Mouse (Mus musculus) regulatory T cell (primary cell): ENCODE data around the gene Clcn6.

ENCODE experiments used
- in situ Hi-C: fragments of 300-600 bp; cut with MboI, MseI; formaldehyde crosslinking; loops from one replicate; pipeline ENCODE4 v1.15.1; 2025; ENCODE audit warnings: high pct_unique_total_duplicates

Gene Clcn6

DNA sequence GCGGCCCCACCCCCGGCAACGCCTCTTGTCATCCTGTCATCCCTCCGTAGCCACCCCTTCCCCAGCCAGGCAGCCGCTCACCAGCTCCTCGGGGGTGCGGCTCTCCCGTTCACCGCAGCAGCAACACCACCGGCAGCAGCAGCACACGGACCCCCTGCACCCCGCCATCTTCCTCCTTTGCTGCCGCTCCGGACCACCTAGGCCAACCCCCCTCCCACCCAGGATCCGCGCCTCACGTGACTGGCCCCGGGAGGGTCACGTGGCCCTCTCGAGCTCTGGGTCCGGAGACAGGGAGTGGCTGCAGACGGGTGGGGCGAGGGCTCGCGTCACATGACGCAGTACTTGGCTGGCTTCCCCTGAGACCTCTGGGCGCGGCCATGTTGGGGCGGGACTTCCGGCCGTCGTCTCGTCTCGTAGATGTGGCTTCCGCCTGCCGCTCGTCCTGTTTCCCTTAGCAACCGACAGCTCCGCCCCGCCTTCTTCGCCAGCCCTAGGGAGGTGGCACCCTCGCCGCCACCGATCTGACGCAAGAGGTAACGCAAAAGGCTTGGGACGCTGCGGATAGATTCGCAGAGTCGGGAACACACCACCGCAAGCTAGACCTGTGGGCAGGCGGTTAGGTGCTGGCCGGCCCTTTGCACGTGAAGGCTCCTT lies at the start of gene Clcn6, which contains the start of gene Mthfr:
Gene Clcn6 (minus strand): TSS at position 222 of the 654 bp plus-strand sequence.
Gene Mthfr (plus strand): TSS at position 478 of the 654 bp plus-strand sequence.
- in situ Hi-C loops, result loop anchor here (10.0 kb wide), 1 partner anchor 406 kb away; the partner anchor contains the start of genes Mtor and Ubiad1

DNA sequence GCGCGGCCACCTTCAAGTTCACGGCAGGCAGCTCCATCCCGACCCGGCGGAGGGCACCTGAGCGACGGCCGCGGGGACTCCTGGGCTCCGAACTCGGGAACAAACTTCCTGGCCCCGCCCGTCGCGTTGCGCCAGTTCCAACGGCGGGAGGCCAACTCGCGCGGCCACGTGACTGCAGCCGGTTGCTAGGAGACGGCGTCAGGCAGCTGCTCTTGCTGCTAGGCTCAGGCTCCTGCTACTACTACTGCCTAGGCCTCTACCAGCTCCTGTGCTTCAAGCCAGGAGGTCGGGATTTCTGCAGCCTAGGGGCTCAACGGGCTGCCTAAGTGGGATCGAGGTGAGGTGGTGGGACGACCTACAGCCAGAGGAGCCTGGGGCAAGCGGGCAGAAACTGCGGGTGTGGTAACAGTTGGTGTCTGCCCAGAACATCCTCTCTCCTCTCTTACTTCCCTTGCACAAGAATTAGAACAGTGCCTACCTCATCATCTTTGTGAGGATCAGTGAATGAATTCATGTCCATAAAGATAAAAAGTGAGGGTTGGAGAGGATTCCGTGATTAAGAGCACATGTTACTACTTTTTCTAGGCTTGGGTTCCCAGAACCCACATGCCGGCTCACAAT lies 49.4 kb upstream of the Clcn6 start, which contains the start of gene Agtrap:
Gene Agtrap (minus strand): TSS at position 125 of the 621 bp plus-strand sequence.
- in situ Hi-C loops, result no loop called here

DNA sequence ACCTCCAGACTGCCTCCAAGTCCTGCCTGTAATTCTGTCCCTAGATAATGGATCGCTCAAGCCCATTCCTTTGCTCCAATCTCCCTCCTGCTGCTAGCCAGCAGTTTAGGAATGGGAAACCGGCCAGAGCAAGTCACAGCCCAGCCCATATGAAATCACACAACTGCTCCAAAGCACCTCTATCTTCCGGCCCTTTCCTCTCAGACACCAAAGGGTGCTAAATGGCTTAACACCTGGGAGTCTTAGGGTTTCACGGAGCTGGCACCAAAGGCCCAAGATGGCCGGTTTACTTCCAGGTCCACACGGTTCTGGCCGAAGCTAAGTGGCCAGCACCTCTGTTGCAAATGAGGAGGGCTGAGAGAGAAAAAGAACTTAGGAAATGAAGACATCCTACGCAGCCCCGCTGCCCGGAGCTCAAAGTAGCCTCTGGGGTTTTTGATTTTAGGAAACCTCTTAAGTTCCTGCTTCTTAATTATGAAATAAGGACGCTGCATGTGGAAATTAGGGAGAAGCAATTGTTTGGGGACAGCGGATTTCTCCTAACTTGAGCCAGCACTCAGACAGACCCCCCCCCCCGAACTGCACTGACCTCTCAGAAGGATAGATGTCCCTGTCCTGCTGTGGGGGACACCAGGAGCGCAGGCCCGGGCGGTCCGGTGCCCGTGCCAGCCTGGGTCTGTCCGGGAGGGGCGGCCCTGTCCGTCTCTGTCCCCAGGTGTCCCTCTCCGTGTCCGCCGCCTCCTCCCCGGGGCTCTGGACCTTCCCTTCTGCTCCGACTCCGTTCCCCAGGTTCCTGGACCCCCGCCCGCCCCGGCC lies 48.7 kb upstream of the Clcn6 start:
- in situ Hi-C loops, result no loop called here

DNA sequence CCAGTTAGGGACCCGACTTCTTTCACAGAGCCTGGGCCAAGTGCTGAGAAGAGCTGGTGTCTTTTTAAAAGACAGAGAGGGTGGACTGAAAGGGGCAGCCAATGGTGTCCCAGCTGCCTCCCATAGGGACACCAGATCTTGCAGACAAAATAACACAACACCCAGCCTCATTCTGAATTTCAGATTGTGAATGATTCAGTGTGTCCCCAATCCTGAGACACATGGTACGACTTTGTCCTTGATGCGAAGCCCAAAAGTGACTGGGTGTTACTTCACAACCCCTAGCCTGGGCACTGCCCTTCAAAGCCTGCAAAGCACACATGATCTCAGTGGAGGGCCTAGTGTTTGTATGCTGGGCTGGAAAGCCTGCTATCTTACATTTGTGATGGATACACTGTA lies 47.3 kb upstream of the Clcn6 start:
- in situ Hi-C loops, result no loop called here

DNA sequence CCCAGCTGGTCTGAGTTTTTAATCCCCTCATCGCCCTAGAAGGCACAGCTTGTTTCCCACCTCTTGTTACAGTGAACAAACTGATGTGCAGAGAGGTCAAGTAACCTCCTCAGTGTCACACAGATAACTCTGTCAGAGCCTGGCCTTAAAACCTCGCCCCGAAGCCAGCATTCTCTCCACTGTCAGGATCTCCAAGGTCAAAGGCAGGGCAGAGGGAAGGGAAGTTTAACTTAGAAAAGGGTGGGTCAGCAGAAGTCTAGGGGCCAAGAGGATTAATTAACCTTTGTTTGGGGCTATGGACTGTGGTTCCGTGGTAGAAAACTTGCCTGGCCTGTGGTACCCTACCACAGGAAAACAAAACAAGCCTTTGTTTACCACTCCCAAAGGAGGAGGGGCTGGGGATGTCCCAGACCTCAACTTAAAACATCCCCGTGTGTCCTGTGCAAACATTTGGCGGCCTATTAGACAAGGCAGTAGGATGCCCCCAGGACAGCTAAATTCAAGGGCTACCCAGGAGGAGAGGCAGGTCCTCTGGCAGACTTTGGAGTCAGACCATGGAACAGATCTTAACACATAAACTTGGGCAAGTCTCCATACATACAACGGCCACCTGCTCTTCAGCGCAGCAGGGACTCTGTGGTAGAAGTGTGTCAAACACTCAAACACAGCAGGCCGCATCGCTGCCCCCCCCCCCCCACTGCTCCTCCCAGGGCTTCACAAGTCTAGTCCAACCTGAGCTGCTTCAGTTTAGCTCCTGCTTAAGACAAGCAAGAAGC lies 46.7 kb upstream of the Clcn6 start:
- in situ Hi-C loops, result no loop called here

DNA sequence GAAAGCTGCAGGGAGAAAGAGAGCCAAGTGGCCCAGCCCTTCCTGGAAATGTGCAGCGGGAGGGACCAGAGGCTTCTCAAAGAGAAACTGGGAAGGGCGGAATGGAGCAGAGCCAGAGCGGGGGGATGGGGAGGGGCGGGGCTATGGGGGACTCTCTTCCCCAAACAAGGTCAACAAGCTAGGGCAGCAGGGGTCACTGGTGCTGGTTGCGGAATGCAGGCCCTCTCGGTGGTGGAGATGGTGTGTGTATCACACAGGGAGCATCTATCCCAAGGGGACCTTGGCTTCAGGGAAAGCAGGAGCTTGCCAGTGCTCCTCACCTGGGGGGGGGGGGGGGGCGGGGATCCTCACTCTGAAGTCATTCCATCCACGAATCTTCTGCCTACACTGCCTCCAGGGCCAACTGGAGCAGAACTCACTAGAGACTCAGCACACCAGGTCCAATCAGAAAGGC lies 45.7 kb upstream of the Clcn6 start:
- in situ Hi-C loops, result no loop called here

DNA sequence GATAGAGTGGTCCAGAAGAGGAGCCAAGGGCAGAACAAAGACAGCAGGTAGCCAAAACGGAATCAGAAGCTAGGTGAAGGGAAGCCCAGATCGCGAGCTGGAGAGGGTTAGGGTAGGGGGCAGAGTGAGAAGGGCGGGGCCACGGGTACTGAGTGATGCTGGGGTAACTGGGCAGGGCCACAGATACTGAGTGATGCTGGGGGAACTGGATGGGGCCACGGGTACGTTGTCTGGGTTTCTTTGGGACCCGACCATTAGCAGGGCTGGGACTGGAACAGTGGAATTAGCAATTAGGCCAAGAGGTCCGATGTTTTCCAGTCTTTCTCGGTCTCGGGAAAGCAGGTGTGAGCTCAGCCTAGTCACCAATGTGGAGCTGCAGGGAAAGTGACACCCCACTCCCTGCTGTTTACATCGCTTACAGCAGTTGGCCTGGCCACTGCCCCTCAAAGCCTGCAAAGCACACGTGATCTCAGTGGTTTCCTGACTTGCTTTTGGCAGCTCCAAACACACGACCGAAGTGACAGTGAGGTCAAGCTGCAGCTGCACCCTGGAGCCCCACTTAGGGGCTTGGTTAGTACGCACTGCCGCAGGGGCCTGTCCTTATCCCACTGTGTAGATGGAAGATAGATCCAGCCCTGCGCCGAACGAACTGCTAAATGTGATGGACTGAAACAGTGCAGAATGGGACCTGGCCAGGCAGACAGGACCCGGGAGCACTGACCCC lies 44.7 kb upstream of the Clcn6 start:
- in situ Hi-C loops, result no loop called here

DNA sequence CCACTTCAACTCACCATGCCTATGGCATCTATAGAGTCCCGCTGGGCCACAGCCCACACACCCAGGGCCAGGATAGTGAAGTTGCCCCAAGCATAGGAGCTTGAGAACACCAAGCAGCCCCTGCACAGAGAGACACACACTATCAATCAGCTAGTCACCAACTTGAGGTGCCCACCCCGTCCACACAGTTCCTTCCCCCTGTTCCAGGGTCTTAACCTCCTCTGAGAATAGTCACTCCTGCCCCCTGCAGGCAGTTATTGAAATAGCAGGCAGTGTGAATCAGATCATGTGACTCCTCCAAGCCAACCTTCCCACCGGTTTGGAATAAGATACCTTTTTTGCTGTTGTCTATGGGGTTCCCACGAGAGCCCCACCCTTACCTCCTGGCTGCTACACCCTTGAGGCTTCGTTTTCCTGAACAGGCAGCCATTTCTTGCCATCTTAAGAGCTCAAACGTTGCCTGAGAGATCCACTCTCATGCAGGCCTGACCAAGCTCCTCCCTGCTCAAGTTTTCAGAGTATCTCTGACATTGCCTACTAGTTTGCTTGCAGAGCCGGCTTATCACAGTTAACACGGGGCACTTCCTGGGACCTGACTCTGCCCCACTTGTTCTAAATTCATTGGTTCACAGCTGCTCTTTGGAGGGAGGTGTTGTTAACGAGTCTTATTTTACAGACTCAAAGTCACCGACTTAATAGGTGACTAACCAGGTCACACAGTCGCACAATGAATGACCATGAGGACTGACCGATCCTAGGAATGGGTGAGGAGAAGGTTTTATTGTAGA lies 43.8 kb upstream of the Clcn6 start:
- in situ Hi-C loops, result no loop called here

DNA sequence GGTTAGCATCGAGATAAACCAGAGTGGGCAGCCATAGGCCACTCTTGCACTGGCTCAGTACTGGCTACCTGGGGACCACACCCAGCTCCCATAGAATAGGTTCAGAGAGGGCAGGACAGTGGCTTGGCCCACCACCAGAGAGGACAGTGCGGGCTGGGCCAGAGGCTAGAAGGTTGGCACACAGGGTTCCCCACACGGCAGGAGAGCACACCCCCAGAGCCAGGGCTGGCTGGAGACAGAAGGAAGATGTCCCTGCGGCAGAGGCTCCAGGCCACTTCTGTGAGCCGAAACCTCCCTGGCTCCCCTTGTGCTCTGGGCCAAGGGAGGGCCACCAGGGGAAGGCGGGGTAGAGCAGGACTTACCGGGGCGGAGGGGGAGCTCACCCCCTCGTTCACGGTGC lies 42.6 kb upstream of the Clcn6 start:
- in situ Hi-C loops, result no loop called here

DNA sequence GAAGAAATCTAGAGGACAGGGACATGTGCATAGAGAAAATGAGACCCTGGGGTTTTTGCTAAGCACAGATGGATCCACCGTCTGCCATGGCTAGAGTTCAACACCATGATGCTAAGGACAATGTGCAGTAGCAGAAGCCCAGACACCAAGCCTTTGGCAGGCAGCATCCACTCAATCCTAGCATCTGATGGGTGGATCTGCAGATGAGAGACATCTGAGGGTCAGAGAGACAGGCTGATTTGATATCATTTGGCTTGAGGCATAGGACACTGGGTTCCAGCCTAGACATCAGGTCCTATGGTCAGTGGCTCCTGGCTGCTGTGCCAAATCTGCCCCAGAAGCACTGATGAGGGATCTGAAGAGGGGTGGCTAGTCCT lies 42.0 kb upstream of the Clcn6 start:
- in situ Hi-C loops, result no loop called here

DNA sequence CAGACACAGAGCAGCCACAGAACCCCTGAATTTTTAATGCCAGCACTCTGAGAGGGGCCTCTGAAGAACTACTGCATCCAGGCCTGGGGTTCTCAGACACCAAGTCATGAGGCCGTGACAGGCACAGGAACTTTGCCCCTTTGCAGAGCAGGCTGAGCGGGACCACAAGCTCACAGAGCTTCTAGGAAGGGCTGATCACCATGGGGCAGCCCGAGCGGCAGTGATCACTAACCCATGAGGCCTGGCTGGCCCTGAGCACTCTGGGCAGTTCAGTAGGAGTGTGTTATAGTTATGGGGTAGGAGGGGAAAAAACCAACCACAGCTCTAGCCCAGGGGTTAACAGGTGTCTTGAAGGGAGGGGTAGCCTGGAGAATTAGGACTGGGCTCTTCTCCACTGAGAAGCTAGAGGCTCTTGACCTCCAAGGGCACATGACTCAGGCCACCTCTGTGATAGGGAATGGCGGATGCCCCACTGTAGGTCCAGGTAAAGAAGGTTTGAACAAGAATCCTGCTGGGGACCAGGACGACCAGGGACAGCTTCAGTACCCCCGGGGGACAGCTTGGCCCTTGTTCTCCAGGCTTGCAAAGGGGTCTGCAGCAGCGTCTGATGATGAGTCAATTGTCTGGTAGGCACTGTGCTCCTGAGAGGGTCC lies 41.4 kb upstream of the Clcn6 start:
- in situ Hi-C loops, result no loop called here

DNA sequence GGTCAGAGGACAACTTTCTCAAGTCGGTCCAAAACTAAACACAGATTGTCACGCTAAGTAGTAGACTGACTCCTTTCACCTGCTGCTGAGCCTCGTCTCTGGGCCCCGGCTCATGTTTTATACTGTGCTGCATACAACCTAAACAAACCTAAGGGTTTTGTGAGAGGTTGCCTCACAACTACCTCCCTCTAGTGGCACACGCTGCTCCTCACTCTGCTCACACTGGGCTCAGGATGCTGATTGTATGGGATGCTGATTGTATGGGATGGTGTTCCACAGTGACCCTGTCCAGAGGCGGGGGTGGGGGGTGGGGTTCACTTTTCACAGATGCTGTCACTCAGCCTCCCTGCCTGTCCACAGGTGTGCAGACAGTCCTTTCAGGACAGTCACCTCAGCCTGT lies 40.6 kb upstream of the Clcn6 start:
- in situ Hi-C loops, result no loop called here

DNA sequence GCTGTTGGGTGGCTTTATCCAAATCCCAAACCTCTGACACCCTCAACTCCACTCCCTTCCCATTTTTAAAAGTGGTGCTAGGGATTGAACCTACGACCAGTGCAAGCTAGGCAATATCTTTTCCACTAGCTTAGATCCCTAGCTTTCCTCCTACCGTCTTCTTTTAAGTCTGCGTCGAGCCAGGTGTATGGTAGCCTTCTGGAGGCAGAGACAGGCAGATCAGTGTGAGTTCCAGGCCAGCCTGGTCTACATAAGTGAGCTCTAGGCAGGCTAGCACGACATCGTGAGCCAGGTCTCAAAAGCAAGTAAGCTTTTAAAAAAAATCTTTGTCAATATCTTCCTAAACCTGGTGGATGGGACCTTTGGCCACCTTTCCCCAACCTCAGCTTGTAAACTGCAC lies 37.3 kb upstream of the Clcn6 start:
- in situ Hi-C loops, result no loop called here

DNA sequence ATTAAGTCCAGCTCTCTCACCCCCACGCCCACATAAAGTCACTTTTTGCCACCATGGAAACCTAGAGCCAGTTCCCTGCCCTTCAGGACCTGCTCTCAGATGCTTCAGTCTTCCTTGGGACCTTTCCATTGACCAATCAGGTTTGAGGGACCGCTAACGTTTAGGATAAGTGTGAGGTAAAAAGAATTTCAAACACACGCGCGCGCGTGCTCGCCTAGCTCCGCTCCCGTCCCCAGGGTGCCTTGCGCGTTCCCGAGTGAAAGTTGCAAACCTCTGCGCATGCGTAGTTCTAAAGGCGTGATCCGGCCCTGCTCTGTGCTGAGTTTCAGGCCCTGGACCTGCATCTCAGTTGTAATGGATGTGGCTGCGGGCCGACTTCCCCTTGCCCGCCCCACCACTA lies 36.6 kb upstream of the Clcn6 start:
- in situ Hi-C loops, result no loop called here

DNA sequence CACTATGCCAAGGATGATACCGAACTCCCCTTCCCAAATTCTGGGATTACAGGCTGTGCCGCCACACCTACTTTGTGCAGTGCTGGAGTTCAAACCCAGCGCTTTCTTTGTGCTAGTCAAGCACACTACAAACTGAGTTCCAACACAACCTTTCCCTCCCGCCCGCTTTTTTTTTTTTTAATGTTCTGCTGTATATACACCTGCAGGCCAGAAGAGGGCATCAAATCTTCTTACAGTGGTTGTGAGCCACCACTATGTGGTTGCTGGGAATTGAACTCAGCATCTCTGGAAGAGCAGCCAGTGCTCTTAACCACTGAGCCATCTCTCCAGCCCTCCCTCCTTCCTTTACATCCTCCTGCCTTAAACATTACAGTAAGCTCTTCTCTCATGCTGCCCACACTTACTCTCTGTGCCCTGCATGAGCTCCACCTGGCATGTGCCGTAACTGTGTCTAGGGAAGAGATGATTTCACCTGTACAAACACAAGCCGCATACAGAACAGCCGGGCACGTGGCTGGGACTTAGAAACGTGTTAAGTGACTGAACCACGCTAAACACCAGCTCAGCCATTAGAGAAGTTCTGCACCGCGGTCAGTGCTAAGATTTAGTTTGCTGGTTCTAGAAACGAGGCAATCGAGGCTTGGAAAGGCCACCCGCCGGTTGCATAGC lies 36.0 kb upstream of the Clcn6 start:
- in situ Hi-C loops, result no loop called here

DNA sequence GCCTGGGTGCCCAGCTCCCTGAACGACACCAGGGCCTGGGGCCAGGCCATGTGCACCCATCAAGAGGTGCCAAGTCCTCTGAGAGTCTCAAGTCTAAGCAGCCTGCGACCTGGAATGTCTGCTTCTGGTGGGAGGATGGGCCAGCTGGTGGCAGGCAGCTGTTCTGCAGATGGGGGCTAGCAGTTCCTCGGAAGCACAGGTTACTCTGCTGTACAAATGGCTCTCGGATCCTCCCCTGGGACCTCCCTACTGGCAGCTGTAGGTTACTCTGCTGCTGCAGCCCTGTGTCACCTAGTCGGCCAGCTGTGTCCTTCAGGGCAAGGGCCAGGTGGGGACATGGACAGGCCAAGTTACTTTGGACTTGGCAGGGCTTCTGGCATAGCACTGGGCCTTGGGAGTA lies 32.9 kb upstream of the Clcn6 start:
- in situ Hi-C loops, result no loop called here

DNA sequence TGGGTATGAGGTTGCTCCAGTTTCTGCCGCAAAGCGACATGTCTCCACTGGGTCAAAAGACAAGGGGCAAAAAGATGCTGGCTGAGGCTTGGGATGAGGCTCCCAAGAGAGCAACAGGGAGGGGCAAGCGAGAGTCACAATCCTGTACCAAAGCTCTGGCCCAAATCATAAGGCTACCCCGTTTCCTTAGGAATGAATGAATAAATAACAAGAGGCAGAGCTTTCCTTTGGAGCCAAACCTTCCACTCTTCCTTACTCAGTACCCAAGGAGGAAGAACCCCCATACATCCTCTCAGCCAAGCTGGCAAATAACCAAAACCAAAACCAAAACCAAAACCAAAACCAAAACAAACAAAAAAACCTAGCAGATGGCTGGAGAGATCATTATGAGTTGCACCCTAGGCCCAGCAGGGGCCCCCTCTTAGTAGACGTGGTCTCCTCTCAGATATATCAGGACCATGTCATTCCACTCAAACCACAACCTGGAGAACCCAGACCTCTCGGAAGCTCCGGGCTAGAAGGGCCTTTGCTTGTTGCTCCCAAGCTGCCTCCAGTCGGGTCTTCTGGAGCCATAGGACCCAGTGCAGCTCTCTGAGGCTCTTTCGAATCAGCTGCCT lies 31.1 kb upstream of the Clcn6 start:
- in situ Hi-C loops, result no loop called here

DNA sequence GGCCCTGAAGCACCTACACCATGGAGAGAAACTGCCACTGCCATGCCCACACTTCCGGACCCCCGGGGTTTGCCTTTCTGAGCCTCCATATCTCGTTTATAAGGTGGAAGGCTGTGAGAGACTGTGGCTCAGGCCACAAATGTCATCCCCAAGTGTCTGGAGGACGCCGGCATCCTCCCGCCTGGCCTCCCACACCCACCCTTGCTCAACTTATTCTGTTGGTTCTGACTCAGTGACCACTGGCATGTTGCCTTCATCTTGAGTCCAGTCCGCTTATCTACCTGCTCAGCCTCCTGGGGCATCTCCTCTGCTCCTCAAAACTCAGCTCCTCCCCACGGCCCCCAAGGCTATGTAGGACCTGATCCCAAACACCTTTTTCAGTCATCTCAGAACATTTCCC lies 28.7 kb upstream of the Clcn6 start:
- in situ Hi-C loops, result no loop called here

DNA sequence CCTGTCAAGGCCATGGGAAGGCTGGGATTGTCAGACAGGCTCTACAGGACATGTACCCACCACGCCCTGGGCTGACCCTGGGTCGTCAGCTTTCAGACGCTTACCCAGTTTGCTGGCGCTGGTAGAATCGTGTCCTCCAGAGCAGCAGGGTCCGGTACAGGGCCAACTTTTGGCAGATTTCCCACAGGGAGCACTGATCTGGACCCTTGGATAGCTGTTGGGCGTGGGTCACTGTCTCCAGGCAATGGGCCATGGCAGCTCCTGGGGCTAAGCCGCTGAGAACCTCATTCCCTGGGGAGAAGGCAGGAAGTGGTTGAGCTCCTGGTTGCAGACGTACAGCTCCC lies 27.8 kb upstream of the Clcn6 start:
- in situ Hi-C loops, result no loop called here
